Mouse (Mus musculus) stomach, embryonic 16.5 days (tissue): ENCODE results near the gene Krt7. TPM values are rescaled to one million over a fixed set of nuclear protein-coding genes. Genes with fewer than 3 reads are reported as not detected.

ENCODE experiments used
- ATAC-seq: fragments of 200-750 bp; cut with Nextera tagmentation; 2 replicates; pipeline ENCODE4 v1.8.0; 2017; ENCODE audit warnings: moderate number of reproducible peaks, moderate TSS enrichment; ENCODE audit not compliant: insufficient read depth, low FRiP score
- H3K27ac ChIP-seq: fragments of 300-500 bp; sonication (generic); 2 replicates; pipeline ENCODE4 v1.5.1; 2014; ENCODE audit warnings: low read length
- H3K27me3 ChIP-seq: fragments of 300-500 bp; sonication (generic); 2 replicates; pipeline ENCODE4 v1.6.1; 2014; ENCODE audit warnings: low read length, control low read depth, mixed read lengths; ENCODE audit not compliant: control insufficient read depth, insufficient read depth
- H3K36me3 ChIP-seq: fragments of 300-500 bp; sonication (generic); 2 replicates; pipeline ENCODE4 v1.6.1; 2014; ENCODE audit warnings: low read length; ENCODE audit not compliant: control insufficient read depth, insufficient read depth
- H3K4me1 ChIP-seq: fragments of 300-500 bp; sonication (generic); 2 replicates; pipeline ENCODE4 v1.6.1; 2014; ENCODE audit warnings: low read length, control low read depth, mixed read lengths; ENCODE audit not compliant: control insufficient read depth, insufficient read depth
- H3K4me2 ChIP-seq: fragments of 300-500 bp; sonication (generic); 2 replicates; pipeline ENCODE4 v1.6.1; 2014; ENCODE audit warnings: low read depth, low read length, mixed read lengths
- H3K4me3 ChIP-seq: fragments of 300-500 bp; sonication (generic); replicated peaks from 2 replicates; pipeline ENCODE4 v1.5.1; 2014; ENCODE audit warnings: mild to moderate bottlenecking, low read length
- H3K9ac ChIP-seq: fragments of 300-500 bp; sonication (generic); 2 replicates; pipeline ENCODE4 v1.6.1; 2014; ENCODE audit warnings: low read length
- H3K9me3 ChIP-seq: fragments of 300-500 bp; sonication (generic); replicated peaks from 2 replicates; pipeline ENCODE4 v1.6.1; 2016; ENCODE audit warnings: low read length, control low read depth; ENCODE audit not compliant: control insufficient read depth
- WGBS: fragments of 180-500 bp; shearing (Covaris S2); extraction: QIAGEN DNeasy Blood & Tissue Kit; methylation state at CpG from one replicate; pipeline ENCODE4 v1.1.7; 2014; 5-methylcytosine and 5-hydroxymethylcytosine counted together
- polyA plus RNA-seq: library from polyadenylated mRNA; unstranded; fragments of >200 nt; fragmentation: Nextera tagmentation; extraction: Ambion mirVana; gene quantifications from 2 replicates; pipeline ENCODE4 v1.2.1, GENCODE M21; 2015

Gene Krt7
- polyA plus RNA-seq, 1 experiment from 2014 or later: 378 TPM

GRCm38 (mm10) chr15:101447444-101447843 lies 36.6 kb downstream of the Krt7 start, which contains the start of gene Krt88:
TSS of gene Krt88 (plus strand) at chr15:101447744.
- Histone ChIP-seq H3K27ac (no peak within 1 kb of the TSS), H3K27me3 (no peaks in the 10 kb centered on the region), H3K9ac (no peak within 1 kb of the TSS), H3K4me3 (no peak within 1 kb of the TSS), H3K4me2 (no peak within 1 kb of the TSS), H3K36me3 (no peaks in the 10 kb centered on the region), H3K9me3 (no peaks in the 10 kb centered on the region), H3K4me1 (no peaks in the 10 kb centered on the region)
- no peak for ATAC-seq
- WGBS: 74% methylated on average over 2 of the region's 2 CpGs

- Histone ChIP-seq H3K4me1 (no peaks in the 10 kb centered on the region), H3K27me3 (no peaks in the 10 kb centered on the region), H3K27ac (no peak overlapping the region), H3K36me3 (no peaks in the 10 kb centered on the region), H3K4me3 (no peak overlapping the region), H3K9me3 (0 out of 2 replicates have a peak, but pooled peaks cover 2% of the 10 kb centered on the region), H3K4me2 (peak overlapping the region; percentile 17; the same call in 1 of the 2 replicates), H3K9ac (no peak overlapping the region)
- 6% methylated on average over 13 of the region's 13 CpGs for WGBS
- ATAC-seq: peak; percentile 76
Measured at GRCm38 (mm10) chr15:101453093-101453736, 42.4 kb downstream of the Krt7 start.

DNA sequence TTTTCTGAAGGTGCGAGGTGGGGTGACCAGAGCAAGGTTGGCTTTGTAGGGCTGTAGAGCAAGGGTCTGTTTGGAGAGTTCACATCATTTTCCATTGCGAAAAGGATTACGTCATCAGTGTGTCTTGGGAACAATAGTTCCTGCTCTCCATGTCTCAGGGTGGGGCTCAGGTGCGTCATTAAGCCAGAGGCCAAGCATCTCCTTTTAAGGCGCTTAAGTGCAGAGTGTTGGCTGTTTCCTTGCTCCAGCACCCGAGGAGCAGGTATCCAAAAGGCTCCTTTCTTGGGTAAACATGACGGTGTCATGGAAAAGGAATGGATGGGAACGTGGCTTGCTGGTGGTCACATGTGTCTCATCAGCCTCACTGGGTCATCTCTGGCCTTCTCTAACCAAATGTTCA lies 43.9 kb downstream of the Krt7 start:
- Histone ChIP-seq H3K4me1 (no peaks in the 10 kb centered on the region), H3K4me3 (no peak overlapping the region), H3K36me3 (no peaks in the 10 kb centered on the region), H3K27ac (no peak overlapping the region), H3K9ac (no peak overlapping the region), H3K9me3 (0 out of 2 replicates have a peak, but pooled peaks cover 2% of the 10 kb centered on the region), H3K27me3 (no peaks in the 10 kb centered on the region), H3K4me2 (no peak overlapping the region)
- ATAC-seq: no peak
- 69% methylated on average over 8 of the region's 8 CpGs for WGBS

DNA sequence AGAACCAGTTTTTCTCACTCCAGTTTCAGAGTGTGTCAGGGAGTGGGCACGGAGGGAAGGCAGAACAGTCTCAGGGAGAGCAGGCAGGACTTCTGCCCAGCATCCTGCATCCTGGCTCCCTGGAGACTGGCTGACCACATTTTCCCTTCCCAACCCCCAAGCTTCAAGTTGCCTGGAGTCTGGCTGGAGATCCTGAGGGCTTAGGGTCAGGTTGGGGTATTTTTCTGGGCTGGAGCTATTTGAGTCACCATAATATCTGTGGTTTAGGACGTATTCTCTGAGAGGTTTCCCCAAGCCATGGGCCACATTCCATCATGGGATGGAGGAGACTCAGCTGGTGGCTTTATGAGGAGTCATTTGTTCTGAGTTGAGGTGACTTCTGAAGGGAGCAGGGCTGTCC lies 44.4 kb downstream of the Krt7 start:
- H3K9me3 ChIP-seq: 0 out of 2 replicates have a peak, but pooled peaks cover 2% of the 10 kb centered on the region
- H3K9ac ChIP-seq: no peak overlapping the region
- H3K36me3 ChIP-seq: no peaks in the 10 kb centered on the region
- H3K27me3 ChIP-seq: no peaks in the 10 kb centered on the region
- no peaks in the 10 kb centered on the region for H3K4me1 ChIP-seq
- 78% methylated on average over 2 of the region's 2 CpGs for WGBS
- ATAC-seq: no peak
- H3K4me3 ChIP-seq: no peak overlapping the region
- no peak overlapping the region for H3K4me2 ChIP-seq
- H3K27ac ChIP-seq: no peak overlapping the region

- H3K4me3 ChIP-seq: no peak overlapping the region
- no peaks in the 10 kb centered on the region for H3K4me1 ChIP-seq
- H3K36me3 ChIP-seq: no peaks in the 10 kb centered on the region
- H3K4me2 ChIP-seq: no peak overlapping the region
- H3K27ac ChIP-seq: no peak overlapping the region
- H3K9ac ChIP-seq: no peak overlapping the region
- 0 out of 2 replicates have a peak, but pooled peaks cover 2% of the 10 kb centered on the region for H3K9me3 ChIP-seq
- ATAC-seq: no peak
- WGBS: 86% methylated on average over 6 of the region's 6 CpGs
- no peaks in the 10 kb centered on the region for H3K27me3 ChIP-seq
Measured at GRCm38 (mm10) chr15:101455891-101456290, 45.0 kb downstream of the Krt7 start.

DNA sequence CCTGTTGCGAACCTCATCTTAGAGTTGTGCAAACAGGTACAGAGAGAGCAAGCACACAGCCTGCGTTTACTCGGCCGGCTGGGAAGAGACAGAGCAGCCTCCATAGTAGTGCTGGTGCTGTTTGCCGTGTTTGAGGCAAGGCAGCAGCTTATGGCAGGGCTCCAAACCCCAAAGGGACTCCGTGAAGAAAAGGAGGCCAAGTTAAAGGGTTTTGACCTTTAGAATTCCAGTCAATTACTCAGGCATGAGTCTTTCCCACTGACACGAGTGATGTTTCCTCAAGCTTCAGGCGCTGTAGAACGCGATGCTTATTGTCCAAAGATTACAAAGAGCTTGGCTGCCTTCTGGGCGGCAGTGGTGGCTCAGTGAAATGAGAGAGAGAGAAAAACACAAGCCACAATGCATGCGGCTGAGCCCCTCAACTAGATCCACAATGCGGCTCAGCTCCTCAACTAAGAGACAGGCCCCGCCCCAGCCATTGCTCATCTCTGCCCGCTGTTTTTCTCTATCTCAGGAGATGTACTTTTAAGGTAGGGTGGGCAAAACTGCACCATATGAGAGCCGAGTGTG lies 47.6 kb downstream of the Krt7 start:
- Histone ChIP-seq H3K9ac (no peak overlapping the region), H3K27ac (no peak overlapping the region), H3K4me2 (no peak overlapping the region), H3K4me1 (no peaks in the 10 kb centered on the region), H3K4me3 (no peak overlapping the region), H3K27me3 (no peaks in the 10 kb centered on the region), H3K36me3 (no peaks in the 10 kb centered on the region), H3K9me3 (0 out of 2 replicates have a peak, but pooled peaks cover 2% of the 10 kb centered on the region)
- WGBS: 50% methylated on average over 16 of the region's 16 CpGs
- ATAC-seq: no peak

GRCm38 (mm10) chr15:101459283-101459682 lies 48.4 kb downstream of the Krt7 start:
- no peaks in the 10 kb centered on the region for H3K27me3 ChIP-seq
- no peak for ATAC-seq
- no peak overlapping the region for H3K4me3 ChIP-seq
- H3K9ac ChIP-seq: no peak overlapping the region
- H3K36me3 ChIP-seq: no peaks in the 10 kb centered on the region
- H3K4me1 ChIP-seq: no peaks in the 10 kb centered on the region
- H3K9me3 ChIP-seq: 0 out of 2 replicates have a peak, but pooled peaks cover 2% of the 10 kb centered on the region
- WGBS: 78% methylated on average over 14 of the region's 14 CpGs
- H3K27ac ChIP-seq: no peak overlapping the region
- no peak overlapping the region for H3K4me2 ChIP-seq

DNA sequence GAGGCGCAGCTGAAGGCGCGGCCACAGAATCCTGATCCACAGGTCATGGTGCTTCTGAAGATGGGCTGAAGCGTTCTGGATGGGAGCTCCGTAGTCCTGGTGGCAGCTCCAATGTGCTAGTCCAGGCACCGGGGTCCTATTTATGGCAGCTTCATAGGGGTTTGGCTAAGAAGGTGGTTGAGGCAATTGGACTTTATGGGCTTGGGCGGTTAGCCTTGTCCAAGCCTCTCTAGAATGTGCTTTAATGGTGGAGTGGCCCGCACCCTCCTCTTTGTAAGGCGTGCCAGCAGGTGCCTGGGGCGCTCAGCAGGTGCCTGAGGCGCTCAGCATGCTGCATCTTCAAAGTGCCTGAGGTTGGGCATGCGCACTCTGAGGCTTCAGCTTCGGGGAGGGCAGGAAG lies 52.8 kb downstream of the Krt7 start, which contains the start of gene Krt81:
Gene Krt81 (minus strand): TSS at position 101 of the 400 bp plus-strand sequence.
- no peak for ATAC-seq
- Histone ChIP-seq H3K4me2 (no peak within 1 kb of the TSS), H3K27me3 (no peaks in the 10 kb centered on the region), H3K9ac (no peak within 1 kb of the TSS), H3K36me3 (no peaks in the 10 kb centered on the region), H3K4me1 (no peaks in the 10 kb centered on the region), H3K27ac (no peak within 1 kb of the TSS), H3K4me3 (no peak within 1 kb of the TSS), H3K9me3 (no peaks in the 10 kb centered on the region)
- WGBS: 78% methylated on average over 13 of the region's 13 CpGs

DNA sequence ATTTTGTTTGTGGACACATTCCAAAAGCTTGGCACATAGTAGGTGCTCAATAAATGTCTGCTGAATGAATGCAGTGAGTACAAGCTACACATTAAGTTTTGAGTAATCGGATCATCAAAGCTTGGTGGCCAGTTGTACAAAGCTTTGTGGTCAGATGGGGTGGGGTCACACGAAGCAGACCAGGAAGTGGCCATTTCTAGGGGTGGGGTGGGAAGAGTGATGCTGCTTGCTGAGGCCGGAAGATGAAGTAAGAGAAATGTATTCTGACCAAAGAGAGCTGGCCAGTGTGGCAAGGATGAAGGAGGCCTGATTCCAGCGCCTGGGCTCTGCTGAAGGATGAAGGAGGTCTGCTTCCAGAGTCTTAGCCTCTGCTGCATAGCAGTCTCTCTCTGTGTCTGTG lies 58.2 kb downstream of the Krt7 start:
- no peak overlapping the region for H3K27ac ChIP-seq
- no peaks in the 10 kb centered on the region for H3K36me3 ChIP-seq
- 81% methylated on average over 4 of the region's 4 CpGs for WGBS
- H3K4me1 ChIP-seq: no peaks in the 10 kb centered on the region
- H3K9ac ChIP-seq: no peak overlapping the region
- no peak for ATAC-seq
- no peaks in the 10 kb centered on the region for H3K27me3 ChIP-seq
- H3K9me3 ChIP-seq: no peaks in the 10 kb centered on the region
- H3K4me2 ChIP-seq: no peak overlapping the region
- no peak overlapping the region for H3K4me3 ChIP-seq
